Mouse (Mus musculus): ENCODE measurements around the gene Gm9803.
"Not testable (repeated sequence)": the region's sequence is repeated elsewhere in the genome, so short reads cannot be mapped to it uniquely, and the experiment has no call there.

Gm9803 gene

DNA sequence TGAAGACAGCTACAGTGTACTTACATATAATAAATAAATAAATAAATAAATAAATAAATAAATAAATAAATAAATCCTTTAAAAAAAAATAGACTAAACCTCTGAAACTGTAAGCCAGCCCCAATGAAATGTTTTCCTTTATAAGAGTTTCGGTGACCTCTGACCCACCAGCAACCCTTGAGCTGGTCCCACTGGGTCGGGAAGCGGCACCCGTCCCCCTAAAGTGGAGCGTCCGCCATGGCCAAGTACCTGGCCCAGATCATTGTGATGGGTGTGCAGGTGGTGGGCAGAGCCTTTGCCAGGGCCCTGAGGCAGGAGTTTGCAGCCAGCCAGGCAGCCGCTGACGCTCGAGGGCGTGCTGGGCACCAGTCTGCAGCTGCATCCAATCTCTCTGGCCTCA, at the start of gene Gm9803:
Gene Gm9803 (plus strand): TSS at position 154 of the 400 bp plus-strand sequence.
- DNase-seq: not testable (repeated sequence)

DNA sequence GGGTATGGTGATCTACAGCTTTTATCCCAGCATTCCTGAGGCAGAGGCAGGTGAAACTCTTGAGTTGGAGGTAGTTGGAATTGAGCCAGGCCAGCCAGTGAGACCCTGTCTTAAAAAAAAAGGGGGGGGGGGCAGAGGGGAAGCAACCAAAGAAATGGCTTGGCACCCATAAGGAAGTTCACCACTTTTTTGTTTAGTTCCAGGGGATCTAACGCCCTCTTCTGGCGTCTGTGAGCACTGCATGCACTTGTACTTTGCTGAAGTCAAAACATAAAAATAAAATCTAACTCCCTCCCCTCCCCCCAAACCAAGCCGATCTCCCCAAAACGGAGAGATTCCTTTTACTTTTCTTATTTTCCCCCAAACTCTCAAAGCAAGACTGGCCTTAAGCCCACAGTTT, 48.5 kb upstream of the Gm9803 start:
- peak; percentile 14 for DNase-seq

- DNase-seq: no peak
These were observed 46.4 kb upstream of the Gm9803 start for GRCm38 (mm10) chr10:43477459-43477858.

DNA sequence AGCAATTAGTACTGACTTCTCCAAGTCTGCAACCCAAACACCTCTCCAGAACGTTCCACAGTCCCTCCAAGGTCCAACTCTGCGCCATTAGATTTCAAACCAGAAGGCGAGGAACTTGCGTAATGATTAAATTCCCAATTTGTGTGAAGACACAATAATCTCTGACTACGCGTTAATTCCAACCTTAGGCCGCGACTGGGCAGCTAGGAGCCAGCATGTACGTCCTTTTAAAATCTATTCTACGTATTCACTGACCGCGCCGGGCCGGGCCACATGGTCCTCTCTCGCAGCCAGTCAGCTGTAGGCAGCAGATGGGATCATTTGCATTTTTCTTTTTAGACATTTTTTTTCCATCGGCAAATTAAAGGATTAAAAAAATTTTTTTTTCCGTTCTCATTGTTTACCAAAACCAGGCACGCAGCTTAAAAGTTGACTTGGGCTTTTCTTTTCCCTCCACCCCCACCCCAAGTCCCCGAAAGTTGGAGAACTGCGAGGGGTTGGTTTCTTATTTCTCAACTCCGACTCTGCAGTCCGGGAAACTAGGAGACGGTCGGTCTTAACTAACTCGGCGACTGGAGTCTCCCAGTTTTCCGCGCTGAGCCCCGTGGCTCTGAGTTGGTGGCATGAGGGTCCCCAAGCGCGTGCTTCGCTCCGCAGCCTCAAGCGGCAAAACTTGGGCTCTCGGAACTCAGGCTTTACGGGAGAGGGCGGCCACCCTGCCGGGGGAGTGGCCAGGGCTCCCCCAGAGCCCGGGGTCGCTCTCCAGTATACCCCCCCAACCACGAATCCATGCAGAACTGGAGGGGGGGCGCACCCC, 45.8 kb upstream of the Gm9803 start:
- DNase-seq: peak; percentile 47

GRCm38 (mm10) chr10:43478751-43479435, 45.0 kb upstream of the Gm9803 start, which contains the start of gene Bend3:
Gene Bend3 (plus strand): TSS chr10:43478831.
- peak; percentile 55 for DNase-seq

DNA sequence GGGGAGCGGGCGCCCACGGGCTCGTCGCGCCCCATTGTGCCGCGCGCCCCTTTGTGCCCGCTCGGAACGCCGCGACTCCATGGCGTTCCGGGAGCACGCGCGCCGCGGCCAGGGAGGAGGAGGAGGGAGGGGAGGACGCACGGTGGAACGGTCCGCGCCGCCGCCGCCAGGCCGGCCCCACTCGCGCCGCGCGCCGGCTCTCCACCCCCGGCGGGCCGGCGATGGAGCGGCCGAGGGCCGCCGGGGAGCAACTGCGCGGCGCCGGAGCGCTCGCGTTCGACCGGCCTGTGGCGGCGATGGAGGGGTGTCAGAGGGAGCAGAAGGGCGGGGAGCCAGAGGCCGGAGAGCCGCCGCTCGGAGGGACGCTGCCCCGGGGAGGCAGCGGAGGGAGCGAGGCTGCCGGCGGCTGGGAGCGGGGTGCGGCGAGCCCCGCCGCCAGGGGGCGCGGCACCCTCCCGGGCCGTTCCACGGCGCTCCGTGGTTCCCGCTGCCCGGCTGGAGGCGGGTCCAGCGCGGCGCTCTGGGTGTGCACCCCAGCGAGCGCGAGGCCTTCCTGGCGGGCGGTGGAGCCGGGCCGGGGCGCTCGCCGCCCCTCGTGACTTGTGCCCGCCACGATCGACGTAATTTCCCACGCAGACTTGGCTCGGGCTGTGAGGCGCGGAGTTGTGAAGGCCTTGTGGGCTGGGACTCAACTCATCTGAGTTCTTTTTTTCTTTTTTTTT, 44.3 kb upstream of the Gm9803 start:
- DNase-seq: peak; percentile 89

DNA sequence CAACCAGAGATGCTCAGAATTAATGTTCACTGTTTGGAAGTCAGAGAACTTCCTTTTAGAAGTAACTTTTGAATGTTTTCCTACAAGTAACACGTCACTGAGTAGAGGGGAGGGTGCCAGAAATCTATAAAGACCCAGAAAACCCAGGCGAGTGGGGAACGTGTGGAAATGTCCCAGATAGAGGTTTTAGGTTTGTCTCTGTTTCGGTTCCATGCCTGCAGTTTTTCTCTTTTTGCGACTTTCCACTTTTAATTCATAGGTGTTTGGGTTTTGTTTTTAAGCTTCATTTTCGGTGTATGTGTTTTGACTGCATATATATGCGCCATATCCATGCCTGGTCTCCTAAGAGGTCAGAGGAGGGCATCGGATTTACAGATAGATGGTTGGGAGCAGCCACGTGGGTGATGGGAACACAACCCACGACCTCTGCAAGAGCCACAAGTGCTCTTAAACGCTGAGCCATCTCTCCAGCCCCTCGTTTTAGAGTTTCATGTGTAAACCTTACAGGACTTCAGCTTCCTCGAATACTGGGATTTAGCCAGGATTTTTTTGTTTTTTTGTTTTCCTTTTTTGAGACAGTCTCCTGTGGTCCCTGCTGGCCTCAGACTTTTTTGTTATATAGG, 43.5 kb upstream of the Gm9803 start:
- DNase-seq: no peak

DNA sequence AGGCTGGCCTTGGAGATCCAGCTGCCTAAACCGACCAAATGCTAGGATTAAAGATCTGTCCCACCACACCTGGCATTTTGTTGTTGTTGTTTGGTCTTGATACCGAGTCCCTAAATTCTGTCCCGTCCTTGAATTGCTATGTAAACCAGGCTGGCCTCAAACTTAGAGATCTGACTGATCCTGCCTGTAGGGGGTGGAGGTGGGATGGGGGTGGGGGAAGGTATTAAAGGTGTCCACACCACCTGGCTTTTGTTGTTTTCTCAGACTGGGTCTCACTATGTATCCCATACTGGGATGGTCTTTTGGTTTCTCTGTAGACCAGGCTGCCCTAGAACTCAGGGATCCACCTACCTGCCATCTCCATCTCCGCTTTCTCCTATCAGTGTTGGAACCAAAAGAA, 42.7 kb upstream of the Gm9803 start:
- DNase-seq: no peak

- no peak for DNase-seq
These were observed 41.9 kb upstream of the Gm9803 start for GRCm38 (mm10) chr10:43482021-43482420.

- DNase-seq: peak; percentile 5
These were observed 40.4 kb upstream of the Gm9803 start for GRCm38 (mm10) chr10:43483426-43483995.

DNA sequence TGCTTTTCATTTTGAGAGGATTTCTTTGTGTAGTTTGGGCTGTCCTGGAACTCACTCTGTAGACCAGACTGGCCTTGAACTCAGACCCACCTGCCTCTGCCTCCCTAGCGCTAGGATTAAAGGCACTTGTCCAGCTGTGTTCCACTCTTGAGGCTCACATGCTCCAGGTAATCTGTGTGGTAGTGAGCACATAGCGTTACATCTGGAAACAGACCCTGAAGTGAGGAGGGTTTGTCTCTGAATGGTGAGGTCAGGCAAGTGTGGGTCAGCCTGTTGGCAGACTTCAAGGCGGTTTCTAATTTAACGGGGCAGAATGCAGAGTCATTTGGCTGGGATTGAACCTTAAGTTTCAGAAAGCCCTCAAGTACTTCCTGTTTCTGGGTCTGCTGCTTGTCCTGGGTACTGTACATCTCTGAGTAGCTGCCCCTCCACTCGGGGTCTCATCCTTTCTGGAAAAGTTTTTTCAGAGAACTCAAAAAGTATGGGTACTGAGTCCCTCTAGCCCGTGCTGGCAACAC, 38.1 kb upstream of the Gm9803 start:
- no peak for DNase-seq

- no peak for DNase-seq
These were observed 36.4 kb upstream of the Gm9803 start for GRCm38 (mm10) chr10:43487441-43488010.

- DNase-seq: no peak
These were observed 35.6 kb upstream of the Gm9803 start for GRCm38 (mm10) chr10:43488258-43488657.

GRCm38 (mm10) chr10:43489139-43489538, 34.7 kb upstream of the Gm9803 start:
- DNase-seq: no peak

DNA sequence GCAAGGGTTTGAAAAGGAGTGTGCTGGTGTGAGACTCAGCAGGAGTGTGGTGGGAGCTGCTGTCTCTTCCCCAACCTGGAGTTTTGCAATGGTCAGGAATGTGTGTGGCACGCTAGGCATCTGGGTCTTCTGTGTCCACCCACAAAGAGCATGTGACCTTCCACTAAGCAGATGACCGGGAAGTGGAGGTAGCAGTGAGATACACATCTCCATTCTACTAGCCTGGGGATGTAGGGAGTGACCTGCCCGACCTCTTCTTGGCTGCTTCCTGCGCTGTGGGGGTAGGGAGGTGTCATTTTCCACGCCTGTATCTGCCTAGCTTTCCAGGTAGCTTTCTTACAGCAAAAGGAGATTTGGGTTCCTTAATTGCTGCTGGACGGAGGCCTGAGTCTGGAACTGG, 34.3 kb upstream of the Gm9803 start:
- DNase-seq: peak; percentile 12

- DNase-seq: peak; percentile 4
These were observed 33.9 kb upstream of the Gm9803 start for GRCm38 (mm10) chr10:43490034-43490433.

GRCm38 (mm10) chr10:43490846-43491245, 33.0 kb upstream of the Gm9803 start:
- no peak for DNase-seq

DNA sequence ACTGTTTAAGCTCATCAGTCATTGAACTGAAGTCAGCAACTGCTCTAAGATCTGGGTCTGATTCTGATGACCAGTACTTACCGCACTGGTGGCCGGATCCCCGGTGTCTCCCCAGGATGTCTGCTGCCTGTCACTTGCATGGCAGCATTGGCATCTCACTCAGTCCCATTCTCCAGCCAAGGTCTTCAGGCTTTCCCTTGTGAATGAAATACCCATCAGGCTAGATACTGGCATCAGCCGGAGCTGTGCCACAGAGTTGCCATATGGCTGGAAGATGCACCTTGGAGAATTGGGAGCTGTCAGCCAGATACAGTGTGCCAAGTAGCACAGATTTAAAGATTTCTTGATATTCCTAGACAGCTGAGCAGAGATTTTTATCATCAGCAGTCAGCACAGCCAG, 21.3 kb upstream of the Gm9803 start:
- no peak for DNase-seq

GRCm38 (mm10) chr10:43504291-43504690, 19.6 kb upstream of the Gm9803 start:
- no peak for DNase-seq

DNA sequence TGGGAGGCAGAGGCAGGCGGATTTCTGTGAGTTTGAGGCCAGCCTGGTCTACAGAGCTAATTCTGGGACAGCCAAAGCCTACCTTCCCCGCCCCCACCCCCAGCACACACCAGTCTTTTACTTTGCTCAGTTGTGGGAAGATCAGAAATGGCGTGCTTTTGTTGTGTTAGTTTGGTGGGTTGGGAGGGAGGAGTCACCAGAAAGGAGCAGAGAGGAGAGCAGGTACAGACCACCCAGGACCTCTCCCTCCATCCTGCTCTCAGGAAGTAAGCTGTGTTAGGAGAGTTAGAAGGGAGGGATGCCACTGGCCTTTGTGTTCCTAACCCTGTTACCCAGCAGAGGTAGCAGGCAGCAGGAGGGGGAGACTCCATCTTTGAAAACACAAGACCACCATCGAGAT, 16.8 kb upstream of the Gm9803 start:
- no peak for DNase-seq

DNA sequence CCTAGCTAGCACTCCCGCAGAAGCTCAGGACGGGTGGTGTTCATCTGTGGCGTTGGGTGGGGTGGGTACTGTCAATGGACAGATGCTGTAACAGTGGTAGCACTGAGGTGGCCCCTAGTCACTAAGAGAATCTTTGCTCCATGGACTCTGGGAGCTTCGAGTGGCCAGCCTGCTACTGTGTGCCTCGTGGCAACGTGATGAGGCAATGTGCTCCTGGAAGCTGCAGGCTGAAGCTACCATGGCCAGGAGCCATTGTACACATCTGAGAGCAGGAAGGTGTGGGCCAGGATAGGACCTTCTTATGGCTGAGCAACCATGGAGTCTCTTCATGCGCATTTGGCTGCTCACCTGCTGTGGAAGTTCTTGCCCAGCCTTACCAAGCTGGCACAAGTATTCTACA, 14.7 kb upstream of the Gm9803 start:
- DNase-seq: no peak

GRCm38 (mm10) chr10:43512976-43513375, 10.9 kb upstream of the Gm9803 start:
- no peak for DNase-seq

Data from lung, postnatal 14 days (tissue).